Mouse (Mus musculus): ENCODE results near the gene Arhgef18.
A peak's percentile ranks its signal among the peaks of the same experiment; 100 is the strongest.

Gene Arhgef18

DNA sequence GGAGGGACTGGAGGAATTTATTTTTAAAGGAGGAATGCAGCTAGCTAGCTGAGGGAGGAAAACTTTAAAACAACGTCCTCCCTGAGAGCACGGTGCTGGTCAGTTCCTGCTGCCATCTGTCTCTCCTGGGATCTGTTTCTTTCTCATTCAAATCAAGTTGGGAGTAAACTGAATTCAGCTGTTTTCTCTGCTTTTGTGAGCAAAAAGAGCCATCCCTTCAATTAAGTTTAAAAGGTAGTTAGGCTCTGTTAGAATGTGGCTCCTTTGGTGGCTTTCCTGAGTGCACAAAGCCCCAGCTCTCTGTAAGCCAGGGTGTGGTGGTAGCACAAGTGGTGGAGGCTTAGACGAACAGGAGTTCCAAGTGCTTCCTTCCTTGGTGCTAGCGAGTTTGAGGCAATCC is 2.4 kb downstream of the Arhgef18 start:
- no peak for DNase-seq (ENCODE audit: low spot score)

GRCm38 (mm10) chr8:3397597-3397996 is 4.8 kb downstream of the Arhgef18 start:
- DNase-seq (ENCODE audit: low spot score) = peak; percentile 94

DNA sequence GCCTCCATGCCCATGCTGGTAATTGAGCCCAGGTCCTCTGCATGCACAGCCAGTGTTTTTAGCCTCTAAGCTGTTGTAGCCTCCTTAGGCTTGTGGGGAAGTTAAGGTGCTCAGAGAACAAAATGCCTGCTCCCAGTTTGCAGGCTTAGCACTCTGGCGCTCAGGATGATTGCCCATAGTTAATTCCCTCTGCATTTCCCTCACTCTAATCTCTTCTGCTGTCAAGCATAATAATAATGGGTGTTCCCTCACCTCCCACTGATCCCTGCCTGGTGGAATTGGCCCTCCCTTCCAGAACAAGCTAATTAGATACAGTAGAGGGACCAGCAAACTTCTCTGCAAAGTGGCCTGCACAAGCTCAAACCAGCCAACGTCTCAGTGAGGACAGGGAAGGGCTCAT is 7.7 kb downstream of the Arhgef18 start:
- no peak for DNase-seq (ENCODE audit: low spot score)

DNA sequence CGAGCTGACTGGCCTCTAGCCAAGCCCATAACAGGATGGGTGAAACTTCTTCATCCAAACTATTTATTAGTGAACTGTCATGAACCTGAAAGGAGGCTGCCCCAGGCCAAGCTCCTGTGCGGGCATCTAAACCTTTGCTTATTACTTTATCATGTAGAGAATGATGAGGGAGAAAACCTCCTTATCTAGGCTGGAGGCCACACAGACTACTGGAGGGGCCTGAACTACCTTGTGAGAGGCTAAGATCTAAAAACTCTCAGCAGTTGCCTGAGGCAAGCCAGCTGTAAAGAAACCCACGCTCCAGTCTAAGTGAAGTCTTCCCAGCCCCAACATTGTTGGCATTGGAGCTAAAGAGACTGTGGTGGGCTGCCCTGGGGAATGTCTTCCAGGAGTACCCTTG is 14.6 kb downstream of the Arhgef18 start:
- no peak for DNase-seq (ENCODE audit: low spot score)

DNA sequence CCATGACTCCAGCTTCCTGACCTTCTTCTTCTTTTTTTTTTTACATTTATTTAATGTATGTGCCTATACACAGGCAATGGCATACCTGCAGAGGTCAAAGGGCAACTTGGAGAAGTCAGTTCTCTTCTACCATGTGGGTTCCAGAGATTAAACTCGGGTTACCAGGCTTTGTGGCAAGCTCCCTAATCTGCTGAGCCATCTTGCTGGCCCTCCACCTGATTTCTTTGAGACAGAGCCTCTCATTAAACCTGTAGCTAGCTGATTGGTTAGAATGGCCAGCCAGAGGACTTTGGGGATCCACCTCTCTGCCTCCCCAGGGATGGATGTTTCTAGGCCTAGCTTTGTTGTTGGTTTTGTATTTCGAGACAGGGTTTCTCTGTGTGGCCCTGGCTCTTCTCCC is 18.3 kb downstream of the Arhgef18 start:
- no peak for DNase-seq (ENCODE audit: low spot score)

DNA sequence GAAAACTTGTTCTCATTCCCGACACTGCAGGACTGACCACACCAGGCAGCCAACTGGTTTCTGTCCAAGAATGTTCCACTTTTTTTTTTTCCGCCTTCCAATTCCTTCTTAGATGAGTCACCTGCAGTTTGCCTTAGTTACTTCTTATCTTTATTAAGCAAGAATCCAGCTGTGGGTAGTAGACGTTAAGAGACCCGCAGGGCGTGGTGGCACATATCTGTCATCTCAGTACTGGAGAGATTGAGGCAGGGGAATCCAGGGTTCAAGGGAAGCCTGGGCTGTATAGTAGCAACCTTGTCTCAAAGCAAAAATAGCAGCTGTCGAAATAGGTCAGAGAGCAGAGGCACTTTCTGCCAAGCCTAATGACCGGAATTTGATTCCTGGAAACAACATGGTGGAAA is 19.1 kb downstream of the Arhgef18 start:
- DNase-seq (ENCODE audit: low spot score) = peak; percentile 78

DNA sequence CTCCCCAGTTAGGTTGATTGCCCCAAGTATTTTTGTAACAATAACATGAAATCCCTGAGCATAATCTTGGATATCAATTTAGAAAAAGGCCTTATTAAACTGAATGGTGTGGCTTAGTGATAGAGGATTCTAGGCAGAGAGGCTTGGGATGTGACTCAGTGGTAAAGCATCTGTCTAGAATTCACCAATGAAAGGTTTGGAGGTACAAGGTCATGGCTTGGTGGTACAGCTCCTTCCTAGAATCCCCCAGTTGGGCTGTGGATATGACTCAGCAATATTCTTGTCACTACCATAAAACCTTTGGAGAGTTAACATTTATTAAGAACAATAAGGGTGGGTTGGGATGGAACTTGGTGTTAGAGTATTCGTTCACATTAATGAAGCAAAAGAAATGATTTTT is 20.0 kb downstream of the Arhgef18 start:
- DNase-seq (ENCODE audit: low spot score) = no peak

DNA sequence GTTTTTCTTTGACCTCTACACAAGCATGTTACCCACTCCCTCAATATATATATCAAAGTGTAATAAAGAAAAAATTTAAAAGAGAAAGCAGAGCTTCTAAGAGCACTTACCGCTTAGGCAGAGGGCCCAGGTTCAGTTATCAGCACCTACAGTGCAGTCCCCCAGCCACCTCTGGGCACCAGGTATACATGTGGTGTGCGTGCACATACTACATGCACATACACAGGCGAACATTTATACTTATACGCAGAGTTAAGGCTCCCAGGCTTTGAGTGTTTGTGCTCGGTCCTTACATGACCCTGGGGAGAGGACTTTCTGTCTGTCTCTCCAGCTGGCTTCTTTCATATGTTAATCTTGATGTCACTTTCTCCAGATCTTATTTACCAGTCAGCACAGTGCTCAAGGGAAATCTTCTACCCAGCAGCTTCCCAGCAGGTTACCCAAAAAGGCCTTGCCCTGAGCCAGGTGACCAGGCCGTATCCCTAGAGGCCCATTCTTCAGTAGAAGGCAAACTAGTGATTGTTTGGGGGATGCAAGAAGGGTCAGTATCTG is 21.9 kb downstream of the Arhgef18 start:
- DNase-seq (ENCODE audit: low spot score) = no peak

GRCm38 (mm10) chr8:3415259-3415658 is 22.5 kb downstream of the Arhgef18 start:
- no peak for DNase-seq (ENCODE audit: low spot score)

GRCm38 (mm10) chr8:3415661-3416060 is 22.9 kb downstream of the Arhgef18 start:
- DNase-seq (ENCODE audit: low spot score) = no peak

DNA sequence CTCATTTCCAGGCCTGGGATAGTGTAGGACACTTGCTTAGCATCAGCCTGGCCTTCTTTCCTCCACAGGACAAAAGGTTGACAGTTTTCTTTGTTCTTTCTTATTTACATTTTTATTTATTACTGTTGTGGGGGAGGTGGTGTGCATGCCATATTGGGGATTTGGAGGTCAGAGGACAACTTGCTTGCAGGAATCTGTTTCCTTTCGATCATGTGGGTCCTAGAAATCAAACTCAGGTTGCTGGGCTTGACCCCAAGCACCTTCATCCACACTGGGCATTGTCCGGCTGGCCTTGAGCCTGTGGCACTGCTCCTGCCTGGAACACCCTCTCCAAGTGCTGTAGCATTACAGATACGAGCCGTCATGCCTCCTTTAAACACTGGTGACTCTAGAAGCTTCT is 24.0 kb downstream of the Arhgef18 start:
- DNase-seq (ENCODE audit: low spot score) = no peak

GRCm38 (mm10) chr8:3417455-3417854 is 24.6 kb downstream of the Arhgef18 start:
- DNase-seq (ENCODE audit: low spot score) = peak; percentile 70

DNA sequence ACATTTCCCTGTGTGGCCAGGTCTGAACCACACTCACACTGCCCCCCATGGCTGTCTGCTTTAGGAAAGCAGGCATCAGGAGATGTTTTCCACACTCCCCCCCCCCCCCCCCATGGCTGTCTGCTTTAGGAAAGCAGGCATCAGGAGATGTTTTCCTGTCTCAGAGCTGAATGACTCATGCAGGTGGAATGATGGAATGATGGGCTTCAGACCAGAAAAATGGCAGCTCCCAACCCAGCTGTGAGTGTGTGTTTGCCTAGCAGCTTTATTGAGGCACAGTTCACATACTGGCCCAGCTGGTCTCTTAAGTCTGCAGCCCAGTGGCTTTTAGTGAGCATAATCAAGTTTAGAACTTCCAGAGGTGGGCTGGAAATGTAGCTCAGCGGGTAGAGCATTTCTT is 25.3 kb downstream of the Arhgef18 start:
- DNase-seq (ENCODE audit: low spot score) = peak; percentile 74

- peak; percentile 24 for DNase-seq (ENCODE audit: low spot score)
These were observed 27.4 kb downstream of the Arhgef18 start for GRCm38 (mm10) chr8:3420105-3420706.

GRCm38 (mm10) chr8:3421507-3421906 is 28.7 kb downstream of the Arhgef18 start:
- no peak for DNase-seq (ENCODE audit: low spot score)

GRCm38 (mm10) chr8:3425217-3425616 is 32.4 kb downstream of the Arhgef18 start:
- no peak for DNase-seq (ENCODE audit: low spot score)

- no peak for DNase-seq (ENCODE audit: low spot score)
These were observed 33.4 kb downstream of the Arhgef18 start for GRCm38 (mm10) chr8:3426211-3426610.

DNA sequence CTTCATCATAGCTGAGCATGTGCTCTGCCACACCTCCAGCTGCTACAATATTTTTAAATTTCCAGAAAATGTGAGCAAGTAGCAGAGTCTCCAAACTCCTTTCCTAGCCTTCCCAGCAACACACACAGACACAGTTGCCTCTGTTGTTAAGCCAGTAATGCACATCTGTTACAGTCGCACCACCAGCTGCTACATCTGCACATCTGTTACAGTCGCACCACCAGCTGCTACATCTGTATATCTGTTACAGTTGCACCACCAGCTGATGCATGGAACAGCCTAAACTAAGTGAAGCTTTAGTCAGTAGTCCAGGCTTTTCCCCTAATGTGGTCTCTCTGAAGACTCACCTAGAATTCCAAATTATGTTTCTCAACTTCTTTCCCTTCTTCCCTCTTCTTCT is 35.6 kb downstream of the Arhgef18 start:
- DNase-seq (ENCODE audit: low spot score) = no peak

- DNase-seq (ENCODE audit: low spot score) = peak; percentile 80
These were observed 37.2 kb downstream of the Arhgef18 start for GRCm38 (mm10) chr8:3429966-3430365.

DNA sequence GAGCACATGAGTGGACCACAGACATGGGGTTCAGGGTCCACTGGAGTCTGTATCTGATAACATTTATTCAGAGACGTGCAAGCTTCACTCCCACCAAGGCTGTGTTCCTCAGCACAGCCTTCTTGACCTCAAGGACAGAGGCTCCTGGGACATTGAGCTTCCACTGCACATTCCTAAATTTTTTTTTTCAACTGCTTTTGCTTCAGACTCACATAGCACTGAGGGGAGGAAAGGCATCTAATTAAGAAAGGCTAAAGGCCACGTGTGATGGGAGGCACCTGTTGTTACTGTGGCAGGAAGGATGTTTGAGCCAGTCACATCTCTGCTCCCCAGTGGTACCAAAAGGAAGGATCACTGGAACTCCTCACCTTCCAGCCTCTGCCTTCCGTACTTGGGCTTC is 38.3 kb downstream of the Arhgef18 start:
- DNase-seq (ENCODE audit: low spot score) = no peak

DNA sequence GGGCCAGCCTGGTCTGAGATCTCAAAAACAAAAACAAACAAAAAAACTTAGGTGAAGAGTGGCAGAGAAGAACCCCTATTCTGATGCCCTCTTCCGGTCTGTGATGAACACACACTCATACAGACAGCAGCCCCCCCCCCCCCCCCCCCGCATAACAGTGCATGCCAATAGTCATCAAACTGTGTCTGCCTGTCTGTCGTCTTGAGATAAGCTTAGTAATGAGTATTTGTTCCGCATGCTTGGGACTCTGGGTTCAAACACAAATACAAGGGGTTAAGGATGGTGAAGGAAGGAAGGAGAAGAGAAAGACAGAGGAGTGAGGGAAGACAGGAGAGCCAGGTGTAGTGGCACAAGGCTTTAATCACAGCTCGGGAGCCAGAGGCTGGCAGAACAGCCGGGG is 43.7 kb downstream of the Arhgef18 start:
- no peak for DNase-seq (ENCODE audit: low spot score)

GRCm38 (mm10) chr8:3439510-3439909 is 46.7 kb downstream of the Arhgef18 start:
- peak; percentile 21 for DNase-seq (ENCODE audit: low spot score)

GRCm38 (mm10) chr8:3449226-3449625 is 56.4 kb downstream of the Arhgef18 start:
- no peak for DNase-seq (ENCODE audit: low spot score)

DNA sequence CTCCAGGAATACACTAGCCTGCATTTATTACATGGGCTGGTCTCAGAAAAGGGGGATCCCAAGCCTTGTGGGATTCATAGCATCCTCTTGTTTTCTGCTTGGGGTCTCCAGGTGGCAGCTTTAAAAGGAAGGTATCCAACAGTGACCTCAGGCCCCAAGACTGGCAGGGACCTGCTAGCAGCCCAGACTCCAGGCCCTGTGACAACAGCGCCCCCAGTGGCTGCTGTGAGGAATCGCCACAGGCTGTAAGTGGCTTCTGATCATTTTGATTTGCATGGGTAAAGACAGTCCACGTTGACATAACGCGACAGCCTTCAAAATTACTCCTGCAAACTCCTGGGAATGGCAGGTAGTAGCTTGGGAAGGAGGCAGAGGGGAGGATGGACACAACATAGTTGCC is 57.9 kb downstream of the Arhgef18 start:
- DNase-seq (ENCODE audit: low spot score) = peak; percentile 81

Measured in adipocyte (in vitro differentiated cells).